Mouse (Mus musculus): ENCODE data around the gene Exoc1. TPM values are rescaled to one million over a fixed set of nuclear protein-coding genes. Genes with fewer than 3 reads are reported as not detected.

Gene Exoc1
- polyA plus RNA-seq, 1 experiment from 2014 or later = 23.7 TPM

Other genes with a start within 250 kb of the Exoc1 start
- 9.7 and 9.8 TPM in 2 replicates for gene Clock, start 224.5 kb upstream of the Exoc1 start, polyA plus RNA-seq (2015; fragmentation: Nextera tagmentation; extraction: Ambion mirVana)
- not detected in 2 replicates for gene Pdcl2, start 198.2 kb upstream of the Exoc1 start, polyA plus RNA-seq (2015; fragmentation: Nextera tagmentation; extraction: Ambion mirVana)
- not detected in 2 replicates for gene Nmu, start 165.5 kb upstream of the Exoc1 start, polyA plus RNA-seq (2015; fragmentation: Nextera tagmentation; extraction: Ambion mirVana)
- gene Gm7271, start 45.3 kb upstream of the Exoc1 start, polyA plus RNA-seq (2015; fragmentation: Nextera tagmentation; extraction: Ambion mirVana) = not detected in 2 replicates
- gene Cep135, start 59.4 kb downstream of the Exoc1 start, polyA plus RNA-seq (2015; fragmentation: Nextera tagmentation; extraction: Ambion mirVana) = 4.7 and 4.9 TPM in 2 replicates
- gene C530008M17Rik, start 127.2 kb downstream of the Exoc1 start, polyA plus RNA-seq (2015; fragmentation: Nextera tagmentation; extraction: Ambion mirVana) = 31.6 and 37.4 TPM in 2 replicates

All from heart, embryonic 16.5 days (tissue).